Mouse (Mus musculus): ENCODE data around the gene Kcnq2. TPM values are rescaled to one million over a fixed set of nuclear protein-coding genes. Genes with fewer than 3 reads are reported as not detected.
A peak's percentile ranks its signal among the peaks of the same experiment; 100 is the strongest.

The Kcnq2 gene
- polyA plus RNA-seq, 1 experiment from 2014 or later: 0.75 TPM

DNA sequence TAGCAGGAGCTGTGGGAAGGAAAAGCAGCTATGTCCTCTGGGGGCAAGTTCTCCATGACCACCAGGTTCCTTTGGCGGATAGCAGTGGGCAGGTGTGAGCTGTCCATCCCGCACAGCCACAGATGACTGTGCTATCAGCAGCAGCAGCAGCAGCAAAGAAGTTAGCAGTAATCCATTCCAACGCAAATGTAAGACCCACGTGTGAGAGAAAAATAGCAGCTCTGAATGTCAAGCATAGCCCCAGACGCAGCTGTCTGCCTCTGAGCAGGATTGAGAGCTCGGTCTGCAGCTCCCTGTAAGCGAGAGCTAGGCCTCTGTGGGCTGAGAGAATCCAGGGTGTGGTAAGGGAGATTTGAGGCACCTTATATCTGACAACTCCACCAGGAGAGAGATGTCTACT, 65.0 kb downstream of the Kcnq2 start:
- WGBS: 51% methylated on average over 7 of the region's 7 CpGs
- no peaks in the 10 kb centered on the region for H3K4me1 ChIP-seq (ENCODE audit: control insufficient read depth, insufficient read depth, low read length)
- no peaks in the 10 kb centered on the region for H3K36me3 ChIP-seq (ENCODE audit: control insufficient read depth, insufficient read depth, low read length)
- no peak overlapping the region for H3K9ac ChIP-seq (ENCODE audit: low read depth, low read length)
- H3K9me3 ChIP-seq (ENCODE audit: control insufficient read depth, low read length): no peaks in the 10 kb centered on the region
- no peak for ATAC-seq
- no peak overlapping the region for H3K27ac ChIP-seq (ENCODE audit: low read length)
- H3K4me3 ChIP-seq (ENCODE audit: low read length): no peak overlapping the region
- H3K27me3 ChIP-seq (replicated peaks; ENCODE audit: control insufficient read depth, insufficient read depth, low read length): no peaks in the 10 kb centered on the region; the same call in 1 of the 2 replicates
- no peak overlapping the region for H3K4me2 ChIP-seq (ENCODE audit: low read depth, low read length)

DNA sequence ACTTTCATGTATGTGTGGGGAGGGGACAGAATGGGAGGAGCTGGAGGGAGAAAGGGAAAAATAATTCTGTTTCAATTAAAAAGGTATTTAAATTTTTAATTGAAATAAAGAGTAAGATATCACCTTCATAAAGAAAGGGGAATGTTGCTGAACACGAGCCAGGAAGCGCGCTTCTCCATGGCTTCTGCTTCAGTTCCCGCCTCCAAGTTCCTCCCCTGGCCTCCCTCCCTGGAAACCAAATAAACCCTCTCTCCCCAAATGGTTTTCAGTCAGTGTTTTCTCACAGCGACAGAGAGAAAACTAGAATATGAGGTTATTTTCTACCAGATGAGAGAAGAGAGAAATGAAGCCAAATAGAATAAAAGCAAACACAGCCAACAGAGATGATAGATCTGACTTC, 66.6 kb downstream of the Kcnq2 start:
- no peak overlapping the region for H3K4me2 ChIP-seq (ENCODE audit: low read depth, low read length)
- WGBS: 66% methylated on average over 5 of the region's 5 CpGs
- H3K4me1 ChIP-seq (ENCODE audit: control insufficient read depth, insufficient read depth, low read length): no peaks in the 10 kb centered on the region
- H3K9me3 ChIP-seq (ENCODE audit: control insufficient read depth, low read length): no peaks in the 10 kb centered on the region
- H3K27me3 ChIP-seq (replicated peaks; ENCODE audit: control insufficient read depth, insufficient read depth, low read length): no peaks in the 10 kb centered on the region; the same call in 1 of the 2 replicates
- no peak overlapping the region for H3K27ac ChIP-seq (ENCODE audit: low read length)
- no peak for ATAC-seq
- H3K36me3 ChIP-seq (ENCODE audit: control insufficient read depth, insufficient read depth, low read length): no peaks in the 10 kb centered on the region
- H3K9ac ChIP-seq (ENCODE audit: low read depth, low read length): no peak overlapping the region
- no peak overlapping the region for H3K4me3 ChIP-seq (ENCODE audit: low read length)

DNA sequence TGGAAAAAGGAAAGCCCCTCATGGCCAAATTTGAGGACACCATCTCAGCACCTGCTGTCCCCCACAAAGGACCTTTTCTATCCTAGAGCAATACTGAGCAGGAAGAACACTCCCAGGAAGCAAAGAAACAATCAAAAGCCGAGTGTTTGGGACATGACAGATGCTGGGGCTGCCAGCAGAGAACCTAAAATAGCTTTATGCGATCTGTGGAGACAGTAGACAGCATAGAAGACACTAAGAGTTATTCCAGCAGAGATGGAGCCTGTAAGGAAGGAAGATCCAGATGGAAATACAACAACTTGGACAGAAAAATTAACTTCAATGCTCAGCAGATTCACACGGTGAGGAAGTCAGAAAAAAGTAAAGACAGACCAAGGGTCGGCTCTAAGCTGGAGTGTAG, 69.3 kb downstream of the Kcnq2 start:
- Histone ChIP-seq H3K36me3 (ENCODE audit: control insufficient read depth, insufficient read depth, low read length) (no peaks in the 10 kb centered on the region), H3K4me2 (ENCODE audit: low read depth, low read length) (no peak overlapping the region), H3K4me1 (ENCODE audit: control insufficient read depth, insufficient read depth, low read length) (no peaks in the 10 kb centered on the region), H3K27ac (ENCODE audit: low read length) (no peak overlapping the region), H3K9me3 (ENCODE audit: control insufficient read depth, low read length) (no peaks in the 10 kb centered on the region), H3K27me3 (replicated peaks; ENCODE audit: control insufficient read depth, insufficient read depth, low read length) (no peaks in the 10 kb centered on the region), H3K4me3 (ENCODE audit: low read length) (no peak overlapping the region), H3K9ac (ENCODE audit: low read depth, low read length) (no peak overlapping the region)
- no peak for ATAC-seq
- 37% methylated on average over 4 of the region's 4 CpGs for WGBS

DNA sequence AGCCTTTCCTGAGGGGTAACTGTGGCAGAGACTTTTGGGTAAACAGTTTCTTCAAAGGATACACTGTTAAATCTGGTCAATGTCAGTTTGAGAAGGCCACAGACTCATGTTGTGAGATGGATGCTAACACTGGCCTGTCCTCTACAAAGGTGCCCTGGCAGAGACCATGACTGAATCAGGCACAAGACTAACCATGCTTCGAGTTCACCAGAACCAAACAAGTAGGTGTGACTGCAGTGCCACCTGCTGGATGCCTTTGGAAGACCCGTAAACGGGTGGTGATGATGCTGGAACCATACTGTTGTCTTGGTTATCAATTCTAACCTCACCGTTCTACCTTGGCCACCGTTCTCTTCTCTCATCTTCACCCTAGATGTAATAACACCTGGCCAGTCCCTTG, 75.0 kb downstream of the Kcnq2 start:
- 16% methylated on average over 5 of the region's 5 CpGs for WGBS

DNA sequence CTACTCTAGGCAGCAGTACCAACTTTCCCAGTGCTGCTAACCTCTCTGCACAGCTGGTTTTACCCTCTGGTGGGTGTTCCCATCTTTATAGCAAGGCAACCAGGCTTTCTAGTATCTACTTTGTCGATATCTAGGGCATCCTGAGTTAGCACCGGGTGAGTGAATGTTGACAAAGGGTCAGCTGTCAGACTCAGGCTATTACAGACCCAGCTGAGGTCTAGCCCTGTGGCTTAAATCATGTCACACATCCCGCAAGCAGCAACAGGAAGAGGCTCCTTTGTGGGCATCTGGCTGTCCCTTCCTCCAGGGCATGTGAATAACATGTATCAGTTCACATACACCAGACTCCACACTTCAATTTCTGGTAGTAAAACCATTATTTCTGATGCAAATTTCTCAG, 76.9 kb downstream of the Kcnq2 start:
- Histone ChIP-seq H3K9ac (ENCODE audit: low read depth, low read length) (no peak overlapping the region), H3K4me2 (ENCODE audit: low read depth, low read length) (no peak overlapping the region), H3K9me3 (ENCODE audit: control insufficient read depth, low read length) (no peaks in the 10 kb centered on the region), H3K36me3 (ENCODE audit: control insufficient read depth, insufficient read depth, low read length) (no peaks in the 10 kb centered on the region), H3K4me3 (ENCODE audit: low read length) (no peak overlapping the region), H3K27me3 (replicated peaks; ENCODE audit: control insufficient read depth, insufficient read depth, low read length) (no peaks in the 10 kb centered on the region), H3K4me1 (ENCODE audit: control insufficient read depth, insufficient read depth, low read length) (no peaks in the 10 kb centered on the region), H3K27ac (ENCODE audit: low read length) (no peak overlapping the region)
- ATAC-seq: no peak
- WGBS: 31% methylated on average over 3 of the region's 3 CpGs

More for the DNA sequence above, 75.0 kb downstream of the Kcnq2 start:
- ATAC-seq: no peak
- Histone ChIP-seq H3K4me2 (ENCODE audit: low read depth, low read length) (no peak overlapping the region), H3K9ac (ENCODE audit: low read depth, low read length) (no peak overlapping the region), H3K9me3 (ENCODE audit: control insufficient read depth, low read length) (no peaks in the 10 kb centered on the region), H3K27me3 (replicated peaks; ENCODE audit: control insufficient read depth, insufficient read depth, low read length) (no peaks in the 10 kb centered on the region), H3K36me3 (ENCODE audit: control insufficient read depth, insufficient read depth, low read length) (no peaks in the 10 kb centered on the region), H3K4me1 (ENCODE audit: control insufficient read depth, insufficient read depth, low read length) (no peaks in the 10 kb centered on the region), H3K4me3 (ENCODE audit: low read length) (no peak overlapping the region), H3K27ac (ENCODE audit: low read length) (no peak overlapping the region)

DNA sequence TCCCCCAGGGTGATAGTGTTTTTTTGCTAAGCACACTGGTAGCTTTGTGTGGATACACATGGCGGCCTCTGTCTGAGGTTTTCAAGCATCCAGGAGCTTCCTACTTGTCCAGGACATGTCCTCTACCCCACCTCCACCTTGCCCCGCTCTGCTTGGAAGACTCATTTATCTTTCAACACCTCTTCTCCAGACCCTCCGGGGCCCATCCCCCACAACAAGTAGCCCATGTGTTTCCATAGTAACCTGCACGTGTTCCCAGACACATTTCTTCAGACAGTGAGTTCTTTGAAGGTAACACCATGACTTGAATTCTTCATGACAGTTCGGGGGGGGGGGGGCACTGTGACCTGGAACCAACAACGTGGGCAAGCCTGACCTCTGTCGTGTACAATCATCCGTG, 77.8 kb downstream of the Kcnq2 start:
- Histone ChIP-seq H3K9me3 (ENCODE audit: control insufficient read depth, low read length) (no peaks in the 10 kb centered on the region), H3K27me3 (replicated peaks; ENCODE audit: control insufficient read depth, insufficient read depth, low read length) (no peaks in the 10 kb centered on the region), H3K9ac (ENCODE audit: low read depth, low read length) (no peak overlapping the region), H3K36me3 (ENCODE audit: control insufficient read depth, insufficient read depth, low read length) (no peaks in the 10 kb centered on the region), H3K4me2 (ENCODE audit: low read depth, low read length) (no peak overlapping the region), H3K4me3 (ENCODE audit: low read length) (no peak overlapping the region), H3K27ac (ENCODE audit: low read length) (no peak overlapping the region), H3K4me1 (ENCODE audit: control insufficient read depth, insufficient read depth, low read length) (no peaks in the 10 kb centered on the region)
- no peak for ATAC-seq
- 32% methylated on average over 8 of the region's 8 CpGs for WGBS

DNA sequence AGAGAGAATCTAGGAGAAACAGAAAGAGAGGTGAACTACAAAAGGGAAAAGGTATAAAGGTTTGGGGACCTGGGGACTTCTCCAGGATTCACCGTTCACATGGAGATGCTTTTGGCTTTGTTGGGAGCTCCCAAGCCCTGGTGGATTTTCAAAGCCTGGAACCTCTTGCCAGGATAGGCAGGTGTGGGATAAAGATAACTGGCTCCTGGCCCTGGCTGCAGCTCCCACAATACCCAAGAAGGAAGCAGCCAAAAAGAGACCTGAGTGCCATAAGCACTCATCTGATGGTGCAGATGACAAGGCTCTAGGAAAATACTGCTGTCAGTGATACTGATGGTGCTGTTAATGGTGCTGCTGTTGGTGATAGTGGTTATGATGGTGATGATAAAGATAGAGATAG, 82.9 kb downstream of the Kcnq2 start:
- Histone ChIP-seq H3K9ac (ENCODE audit: low read depth, low read length) (no peak overlapping the region), H3K4me2 (ENCODE audit: low read depth, low read length) (no peak overlapping the region), H3K4me3 (ENCODE audit: low read length) (no peak overlapping the region), H3K4me1 (ENCODE audit: control insufficient read depth, insufficient read depth, low read length) (no peaks in the 10 kb centered on the region), H3K27me3 (replicated peaks; ENCODE audit: control insufficient read depth, insufficient read depth, low read length) (0 out of 2 replicates have a peak, but pooled peaks cover 4% of the 10 kb centered on the region), H3K36me3 (ENCODE audit: control insufficient read depth, insufficient read depth, low read length) (no peaks in the 10 kb centered on the region), H3K9me3 (ENCODE audit: control insufficient read depth, low read length) (no peaks in the 10 kb centered on the region), H3K27ac (ENCODE audit: low read length) (no peak overlapping the region)
- WGBS: 97% methylated on average over 1 of the region's 1 CpGs
- ATAC-seq: no peak

DNA sequence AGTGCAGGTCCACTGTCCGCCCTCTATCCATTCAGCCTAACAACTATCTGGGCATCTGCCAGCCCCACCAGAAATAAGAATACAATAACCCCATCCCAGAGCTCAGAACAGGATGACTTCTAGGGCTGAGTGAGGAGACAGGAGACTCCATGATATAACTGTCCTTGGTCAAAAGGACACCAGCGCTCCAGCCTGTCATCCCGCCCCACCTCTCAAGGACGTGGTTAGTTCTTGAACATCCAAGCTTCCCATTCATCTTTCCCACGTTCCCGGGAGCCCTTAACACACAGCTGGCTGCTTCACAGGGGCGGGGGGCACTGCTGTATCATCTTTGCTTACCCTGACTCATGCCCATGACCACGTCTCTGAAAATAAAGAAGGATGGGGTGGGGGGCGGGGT, 86.1 kb downstream of the Kcnq2 start:
- 0 out of 2 replicates have a peak, but pooled peaks cover 4% of the 10 kb centered on the region for H3K27me3 ChIP-seq (replicated peaks; ENCODE audit: control insufficient read depth, insufficient read depth, low read length)
- H3K4me2 ChIP-seq (ENCODE audit: low read depth, low read length): no peak overlapping the region
- ATAC-seq: no peak
- no peaks in the 10 kb centered on the region for H3K36me3 ChIP-seq (ENCODE audit: control insufficient read depth, insufficient read depth, low read length)
- H3K4me1 ChIP-seq (ENCODE audit: control insufficient read depth, insufficient read depth, low read length): no peaks in the 10 kb centered on the region
- no peak overlapping the region for H3K27ac ChIP-seq (ENCODE audit: low read length)
- no peak overlapping the region for H3K9ac ChIP-seq (ENCODE audit: low read depth, low read length)
- H3K4me3 ChIP-seq (ENCODE audit: low read length): no peak overlapping the region
- WGBS: 76% methylated on average over 9 of the region's 9 CpGs
- no peaks in the 10 kb centered on the region for H3K9me3 ChIP-seq (ENCODE audit: control insufficient read depth, low read length)

DNA sequence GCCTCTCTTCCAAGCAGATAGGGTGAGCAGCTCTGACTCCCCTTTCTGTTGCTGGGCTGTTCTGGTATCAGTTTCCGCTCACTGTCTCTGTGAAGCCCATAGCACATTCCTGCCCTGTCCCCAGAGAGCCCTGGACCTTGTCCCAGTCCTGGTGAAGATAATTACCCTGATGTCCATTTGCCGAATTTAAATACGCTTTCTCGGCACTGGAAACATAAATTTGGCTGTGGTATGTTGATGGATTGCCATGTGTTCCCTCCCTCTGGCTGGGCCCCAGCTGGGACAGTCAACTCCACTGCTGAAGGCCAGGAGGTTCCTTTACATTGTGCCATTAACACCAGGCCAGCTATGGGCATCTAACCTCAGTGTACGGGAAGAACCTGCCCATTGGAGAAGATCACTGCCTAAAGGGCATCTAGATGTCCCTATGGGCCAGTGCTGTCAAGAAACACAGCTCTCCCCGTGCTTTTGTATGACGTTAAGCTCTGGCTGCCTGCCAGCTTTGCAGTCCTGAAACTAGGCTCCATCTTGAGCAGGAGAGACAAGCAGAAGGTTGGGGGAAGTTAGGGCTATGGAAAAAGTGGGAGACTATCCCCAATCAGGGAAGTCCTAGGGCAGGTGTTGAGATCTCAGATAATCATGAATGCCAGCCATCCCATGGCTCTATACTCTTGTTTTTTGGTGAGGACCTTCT, 86.7 kb downstream of the Kcnq2 start:
- no peak for ATAC-seq
- Histone ChIP-seq H3K4me1 (ENCODE audit: control insufficient read depth, insufficient read depth, low read length) (0 out of 2 replicates have a peak, but pooled peaks cover 2% of the 10 kb centered on the region), H3K36me3 (ENCODE audit: control insufficient read depth, insufficient read depth, low read length) (no peaks in the 10 kb centered on the region), H3K27me3 (replicated peaks; ENCODE audit: control insufficient read depth, insufficient read depth, low read length) (0 out of 2 replicates have a peak, but pooled peaks cover 4% of the 10 kb centered on the region), H3K27ac (ENCODE audit: low read length) (no peak overlapping the region), H3K9ac (ENCODE audit: low read depth, low read length) (no peak overlapping the region), H3K4me3 (ENCODE audit: low read length) (no peak overlapping the region), H3K9me3 (ENCODE audit: control insufficient read depth, low read length) (no peaks in the 10 kb centered on the region), H3K4me2 (ENCODE audit: low read depth, low read length) (no peak overlapping the region)
- 52% methylated on average over 7 of the region's 7 CpGs for WGBS

DNA sequence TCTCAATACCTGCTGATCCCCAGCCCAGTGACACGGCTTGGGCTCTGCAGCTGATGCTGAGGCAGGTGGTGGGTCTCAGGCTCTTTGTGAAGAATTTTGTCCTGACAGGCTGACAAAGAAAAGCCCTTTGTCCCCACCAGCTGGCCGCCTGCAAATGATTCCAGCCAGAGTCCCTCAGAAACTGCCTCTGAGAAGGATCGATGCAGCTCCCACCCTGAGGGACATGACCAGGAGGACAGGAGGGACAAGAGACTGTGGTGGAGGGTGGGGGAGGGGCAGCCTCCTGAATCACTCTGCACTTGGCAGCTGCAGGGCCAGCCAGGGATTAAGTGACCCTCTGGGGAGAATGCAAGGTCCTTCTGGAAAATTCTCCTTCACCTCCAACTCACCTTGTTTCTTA, 91.1 kb downstream of the Kcnq2 start:
- Histone ChIP-seq H3K9ac (ENCODE audit: low read depth, low read length) (no peak overlapping the region), H3K9me3 (ENCODE audit: control insufficient read depth, low read length) (no peaks in the 10 kb centered on the region), H3K27ac (ENCODE audit: low read length) (no peak overlapping the region), H3K27me3 (replicated peaks; ENCODE audit: control insufficient read depth, insufficient read depth, low read length) (peaks cover 25% of the 10 kb centered on the region), H3K4me2 (ENCODE audit: low read depth, low read length) (no peak overlapping the region), H3K4me3 (ENCODE audit: low read length) (no peak overlapping the region), H3K4me1 (ENCODE audit: control insufficient read depth, insufficient read depth, low read length) (peaks cover 9% of the 10 kb centered on the region), H3K36me3 (ENCODE audit: control insufficient read depth, insufficient read depth, low read length) (no peaks in the 10 kb centered on the region)
- 0 out of 2 replicates have a peak, but pooled peaks have one; percentile 30 for ATAC-seq
- 24% methylated on average over 3 of the region's 3 CpGs for WGBS
